Mouse (Mus musculus) B cell, adult 67 days (primary cell): Measurements from ENCODE around the gene Rabggtb. TPM values are rescaled to one million over a fixed set of nuclear protein-coding genes. Genes with fewer than 3 reads are reported as not detected.

Experiments used
- total RNA-seq, 2 experiments: library from RNA; stranded (reverse); gene quantifications; 4 replicates each; pipeline ENCODE4 v1.2.4; 2023

The Rabggtb gene
- 10 to 100 TPM; 51.4 to 68.9 TPM for total RNA-seq

GRCm38 (mm10) chr3:153912546-153913509 lies at the start of gene Rabggtb:
Rabggtb (minus strand) TSS chr3:153913009.

GRCm38 (mm10) chr3:153944335-153944990 lies 31.7 kb upstream of the Rabggtb start, which contains the start of gene Acadm:
Acadm (minus strand) TSS chr3:153944632.

DNA sequence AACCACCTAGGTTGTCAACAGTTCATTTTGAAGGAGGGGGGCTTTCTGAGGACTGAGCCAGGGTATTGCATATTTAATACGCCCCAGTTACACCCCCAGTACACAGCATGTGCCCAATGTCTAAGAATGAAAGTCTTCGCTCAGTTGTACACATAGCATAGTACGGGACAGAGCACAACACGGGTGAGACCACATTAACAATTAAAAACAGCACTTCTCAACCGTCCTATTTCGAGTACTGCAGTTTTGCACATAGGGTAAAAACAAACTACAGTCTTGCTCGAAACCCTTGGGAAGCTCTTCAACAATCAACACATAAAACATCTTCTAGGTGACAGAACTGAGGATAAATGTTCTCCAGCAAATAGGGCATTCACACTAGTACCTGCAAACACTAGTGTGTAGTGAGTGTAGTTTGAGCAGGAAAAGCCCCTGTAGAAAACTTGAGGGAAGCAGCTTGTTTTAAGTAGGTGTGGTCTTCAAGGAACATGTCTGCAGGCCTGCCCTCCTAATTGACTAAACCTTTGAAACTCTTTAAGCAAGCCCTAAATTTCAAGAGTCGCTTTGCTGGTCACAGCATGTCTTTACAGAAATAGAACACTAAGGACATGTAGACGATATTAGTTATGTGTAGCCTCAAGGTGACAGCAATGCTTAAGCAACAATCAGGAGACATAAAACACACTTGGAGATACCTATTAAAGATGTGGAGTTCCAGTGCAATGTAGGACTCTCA lies 6.5 kb downstream of the Rabggtb start, which contains the start of gene Msh4:
Msh4 (minus strand) TSS at position 3 of the 736 bp plus-strand sequence.

Other genes with a start within 250 kb of the Rabggtb start
- 10 to 100 TPM in 1 of 2 experiments, 1 to 10 TPM in 1; 9.6 to 14.1 TPM for gene St6galnac3, start 187.8 kb downstream of the Rabggtb start, total RNA-seq
- gene Asb17, start 68.8 kb downstream of the Rabggtb start, total RNA-seq = not detected
- under 1 TPM; 0.26 to 0.30 TPM for gene Msh4, start 6.9 kb downstream of the Rabggtb start, total RNA-seq
- 10 to 100 TPM; 53.4 to 53.7 TPM for gene Acadm, start 31.6 kb upstream of the Rabggtb start, total RNA-seq
- gene Slc44a5, start 60.4 kb upstream of the Rabggtb start, total RNA-seq = not detected